15 mouse cellular contexts compared by ENCODE assay signal in genomic region chr6:94336168-94336567, GRCm38 (mm10). TPM values are rescaled to one million over a fixed set of nuclear protein-coding genes. Genes with fewer than 3 reads are reported as not detected.
DNase-seq lines count a peak whose midpoint lies in the region; ATAC-seq lines count a peak whose summit lies in the region.
"Had no signal": no experiment of that assay in that cellular context is flagged by ENCODE, and none has a peak within 500 bp of the region (broad histone marks: within the 10 kb centered on the region; RNA-seq: fewer than 3 reads in every experiment).

No protein-coding gene starts in this region.

- H3K4me1 ChIP-seq in embryonic facial prominence, embryonic 14.5 days (ENCODE audit: control insufficient read depth, insufficient read depth, low read length): peaks cover 26% of the 10 kb centered on the region; the same call in 1 of the 2 replicates
- H3K4me1 ChIP-seq: hindbrain, embryonic 15.5 days; megakaryocyte, embryonic 14.5 days; neural tube, embryonic 12.5 days had no signal

- no peak overlapping the region for H3K4me3 ChIP-seq in embryonic facial prominence, embryonic 14.5 days (ENCODE audit: low read depth, low read length)
- H3K4me3 ChIP-seq: heart, embryonic 12.5 days; hindbrain, embryonic 15.5 days; megakaryocyte, embryonic 14.5 days; neural tube, embryonic 12.5 days had no signal

- 23% methylated on average over 6 of the region's 6 CpGs for WGBS in embryonic facial prominence, embryonic 14.5 days

- H3K4me2 ChIP-seq in embryonic facial prominence, embryonic 14.5 days (ENCODE audit: low read depth, low read length): 0 out of 2 replicates have a peak overlapping the region, but pooled peaks have one; percentile 13
- H3K4me2 ChIP-seq: heart, embryonic 12.5 days; hindbrain, embryonic 15.5 days; neural tube, embryonic 12.5 days had no signal

- ATAC-seq in embryonic facial prominence, embryonic 14.5 days (ENCODE audit: low read depth): peak; percentile 91
- ATAC-seq: liver, postnatal 0 days had no signal

- DNase-seq in kidney, postnatal 4 days: peak; percentile 13 to 26
- no peak for DNase-seq in kidney, adult 8-10 months
- DNase-seq in embryo, embryonic 10.5 days (ENCODE audit: low spot score): peak; percentile 81
- DNase-seq in embryonic facial prominence, embryonic 14.5 days (ENCODE audit: low spot score): peak; percentile 89
- DNase-seq in retina, embryonic 14.5 days (ENCODE audit: low spot score): peak; percentile 30
- DNase-seq in thymus, postnatal 14 days: no peak
- DNase-seq in cerebellum, postnatal 4 days (ENCODE audit: low spot score in 2 of 2): no peak
- DNase-seq: cerebellum, adult 18-20 months; liver, postnatal 0 days; right cerebral cortex, postnatal 14 days; thymus, postnatal 25 days had no signal

- no peaks in the 10 kb centered on the region for H3K36me3 ChIP-seq in embryonic facial prominence, embryonic 14.5 days (ENCODE audit: control insufficient read depth, insufficient read depth, low read length)
- H3K36me3 ChIP-seq: heart, embryonic 12.5 days; hindbrain, embryonic 15.5 days; neural tube, embryonic 12.5 days had no signal

- peak overlapping the region; percentile 75 for H3K27ac ChIP-seq in embryonic facial prominence, embryonic 14.5 days (replicated peaks; ENCODE audit: low read depth, low read length)
- H3K27ac ChIP-seq: hindbrain, embryonic 15.5 days; neural tube, embryonic 12.5 days had no signal

- no peak overlapping the region for H3K9ac ChIP-seq in embryonic facial prominence, embryonic 14.5 days (ENCODE audit: low read depth, low read length)
- H3K9ac ChIP-seq: heart, embryonic 12.5 days; hindbrain, embryonic 15.5 days; liver, postnatal 0 days; neural tube, embryonic 12.5 days had no signal

- H3K27me3 ChIP-seq in embryonic facial prominence, embryonic 14.5 days (replicated peaks; ENCODE audit: control insufficient read depth, insufficient read depth, low read length): no peaks in the 10 kb centered on the region
- H3K27me3 ChIP-seq: heart, embryonic 12.5 days; hindbrain, embryonic 15.5 days; megakaryocyte, embryonic 14.5 days; neural tube, embryonic 12.5 days had no signal

- no peaks in the 10 kb centered on the region for H3K9me3 ChIP-seq in embryonic facial prominence, embryonic 14.5 days (ENCODE audit: control insufficient read depth, low read length)
- H3K9me3 ChIP-seq: heart, embryonic 12.5 days; hindbrain, embryonic 15.5 days; neural tube, embryonic 12.5 days had no signal

RNA-seq across cellular contexts. Expression of gene Magi1, which starts 52.5 kb away (rescaled TPM):
- 6.8 and 8.8 TPM in 2 replicates for polyA plus RNA-seq in embryonic facial prominence, embryonic 14.5 days (2014; fragmentation: Nextera tagmentation; extraction: Ambion mirVana)

Comparison
In these comparisons a context has a peak if more than half of its experiments do, and no peak if none do; other contexts are left out.
1. DNase-seq: peak in kidney, postnatal 4 days (2 of 2), embryo, embryonic 10.5 days (single experiment), embryonic facial prominence, embryonic 14.5 days (single experiment) and retina, embryonic 14.5 days (single experiment); none in kidney, adult 8-10 months (0 of 2), thymus, postnatal 14 days (single experiment) and cerebellum, postnatal 4 days (0 of 2).